Mouse (Mus musculus) natural killer cell, adult 2 months (primary cell): ENCODE results near the gene Bcl2.
A peak's percentile ranks its signal among the peaks of the same experiment; 100 is the strongest.

Experiments used
- DNase-seq, 2 experiments: peaks; one replicate each; pipeline ENCODE4 v3.0.0; 2022; ENCODE audit warnings: low spot score in 2 of 2

The Bcl2 gene

GRCm38 (mm10) chr1:106714530-106714981 is 482 bp upstream of the Bcl2 start:
- DNase-seq, result no peak

DNA sequence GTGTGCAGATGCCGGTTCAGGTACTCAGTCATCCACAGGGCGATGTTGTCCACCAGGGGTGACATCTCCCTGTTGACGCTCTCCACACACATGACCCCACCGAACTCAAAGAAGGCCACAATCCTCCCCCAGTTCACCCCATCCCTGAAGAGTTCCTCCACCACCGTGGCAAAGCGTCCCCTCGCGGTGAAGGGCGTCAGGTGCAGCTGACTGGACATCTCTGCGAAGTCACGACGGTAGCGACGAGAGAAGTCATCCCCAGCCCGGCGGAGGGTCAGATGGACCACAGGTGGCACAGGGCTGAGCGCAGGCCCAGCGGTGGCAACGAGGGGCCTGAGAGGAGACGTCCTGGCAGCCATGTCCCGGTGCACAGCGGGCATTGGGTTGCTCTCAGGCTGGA is 1.7 kb downstream of the Bcl2 start:
- peak; percentile 84 for DNase-seq

DNA sequence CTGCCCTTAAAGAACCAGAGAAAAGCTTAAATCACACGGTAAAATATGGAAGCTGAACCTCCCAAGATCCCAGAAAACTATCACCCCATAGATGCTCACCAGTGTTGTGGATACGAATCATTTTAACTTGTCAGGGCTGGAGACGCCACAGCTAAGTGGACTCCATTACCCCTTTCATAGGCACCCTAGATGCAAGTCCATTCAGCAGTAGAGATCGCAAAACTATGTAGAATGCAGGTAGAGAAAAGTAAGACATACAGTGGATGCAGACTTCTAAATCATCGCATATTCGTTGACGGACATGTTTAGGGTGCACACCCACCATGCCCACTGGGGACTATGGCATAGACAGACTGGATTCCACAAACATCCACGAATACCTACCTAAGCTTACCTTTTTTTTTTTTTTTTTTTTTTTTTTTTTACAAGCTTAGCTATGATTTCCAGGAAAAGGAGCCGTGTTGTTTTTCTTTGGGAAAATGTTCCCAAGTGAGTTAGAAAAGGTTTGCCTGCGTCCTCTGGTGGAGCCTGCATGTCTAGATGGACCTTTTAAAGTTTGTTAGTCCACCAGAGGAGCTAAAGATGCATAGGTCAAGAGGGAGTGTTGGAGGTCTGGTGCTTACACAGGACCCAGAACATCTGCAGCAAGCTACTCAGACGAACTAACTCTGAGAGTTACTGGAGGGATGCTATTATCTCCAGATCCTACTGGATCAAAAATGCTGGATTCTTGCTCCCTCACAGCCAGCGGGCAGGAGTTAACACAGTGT is 2.5 kb downstream of the Bcl2 start:
- no peak for DNase-seq

- DNase-seq, result no peak
Observed at GRCm38 (mm10) chr1:106710202-106710601, 3.9 kb downstream of the Bcl2 start.

GRCm38 (mm10) chr1:106707036-106707880 is 6.8 kb downstream of the Bcl2 start:
- DNase-seq, result no peak

DNA sequence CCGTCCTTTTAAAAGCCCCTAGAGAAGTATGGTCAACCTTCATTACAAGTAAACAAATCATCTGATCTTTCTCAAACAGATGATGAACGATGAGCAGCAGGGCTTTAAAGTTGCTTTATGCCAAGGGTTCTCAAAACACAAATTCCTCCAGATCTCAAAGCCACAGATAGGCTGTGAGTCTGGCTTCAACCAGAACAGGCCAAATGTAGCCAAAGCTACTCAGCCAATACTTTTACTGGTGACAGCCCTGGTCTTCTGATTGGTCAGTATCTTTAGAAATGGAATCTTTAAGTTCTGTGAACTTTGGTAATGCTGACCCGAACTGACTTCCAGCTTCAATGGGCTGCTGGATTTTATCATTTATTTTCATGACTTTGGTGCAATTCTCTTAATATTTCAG is 10.9 kb downstream of the Bcl2 start:
- DNase-seq, result no peak

DNA sequence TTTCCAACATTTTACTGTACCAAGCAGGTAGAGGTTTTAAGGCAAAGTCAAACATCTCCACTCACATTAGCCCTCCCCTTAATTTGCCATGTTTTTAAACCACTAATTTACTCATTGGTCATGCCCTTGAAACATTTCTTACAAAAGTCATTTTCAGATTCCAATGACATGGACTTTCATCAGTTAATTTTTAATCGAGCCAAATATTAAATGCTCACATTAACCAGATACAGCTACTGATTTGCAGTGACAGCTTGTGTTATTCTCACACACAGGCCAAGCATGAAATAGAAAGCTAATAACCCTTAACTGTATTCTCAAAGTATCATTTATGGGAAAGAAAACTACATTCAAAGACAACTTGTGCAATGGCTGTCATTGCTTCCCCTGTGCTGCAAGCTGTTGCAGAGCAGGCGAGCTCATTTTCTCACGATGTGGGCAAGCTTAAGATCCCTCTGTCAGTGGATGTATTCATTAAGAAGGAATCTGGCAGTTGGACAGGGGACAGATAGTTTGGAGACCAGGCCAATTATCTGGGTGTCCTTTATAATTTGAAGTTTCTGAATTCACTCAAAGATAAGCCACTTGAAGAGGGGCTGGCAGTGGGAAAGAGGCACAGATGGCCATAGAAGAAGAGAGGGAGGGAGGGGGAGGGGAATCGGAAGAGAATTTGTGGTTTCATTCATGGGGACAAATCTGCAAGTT is 11.5 kb downstream of the Bcl2 start:
- no peak for DNase-seq

GRCm38 (mm10) chr1:106700520-106701114 is 13.5 kb downstream of the Bcl2 start:
- DNase-seq, result no peak

GRCm38 (mm10) chr1:106696472-106696871 is 17.6 kb downstream of the Bcl2 start:
- DNase-seq, result no peak

GRCm38 (mm10) chr1:106695649-106696048 is 18.4 kb downstream of the Bcl2 start:
- DNase-seq, result peak in 1 of 2 experiments; percentile 39

DNA sequence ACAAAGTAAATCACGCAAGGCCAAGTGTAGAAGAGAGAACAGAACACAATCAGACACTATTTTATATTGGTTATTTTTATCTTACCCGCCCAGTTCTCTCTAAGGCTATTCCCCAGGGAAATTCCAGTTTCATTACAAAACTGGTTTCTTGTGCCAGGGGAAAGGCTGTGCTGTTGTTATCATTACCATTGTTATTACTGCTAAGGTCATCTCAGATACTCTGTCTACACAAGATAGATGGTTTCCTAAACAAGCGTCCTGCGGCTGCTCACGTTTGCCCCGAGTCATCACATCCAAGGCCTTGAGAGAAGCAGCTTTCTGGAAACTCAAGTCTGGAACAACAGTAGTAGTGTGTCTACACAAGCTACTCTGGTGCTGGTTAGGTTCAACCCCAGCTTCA is 19.8 kb downstream of the Bcl2 start:
- no peak for DNase-seq

- no peak for DNase-seq
Observed at GRCm38 (mm10) chr1:106692599-106692998, 21.5 kb downstream of the Bcl2 start.

DNA sequence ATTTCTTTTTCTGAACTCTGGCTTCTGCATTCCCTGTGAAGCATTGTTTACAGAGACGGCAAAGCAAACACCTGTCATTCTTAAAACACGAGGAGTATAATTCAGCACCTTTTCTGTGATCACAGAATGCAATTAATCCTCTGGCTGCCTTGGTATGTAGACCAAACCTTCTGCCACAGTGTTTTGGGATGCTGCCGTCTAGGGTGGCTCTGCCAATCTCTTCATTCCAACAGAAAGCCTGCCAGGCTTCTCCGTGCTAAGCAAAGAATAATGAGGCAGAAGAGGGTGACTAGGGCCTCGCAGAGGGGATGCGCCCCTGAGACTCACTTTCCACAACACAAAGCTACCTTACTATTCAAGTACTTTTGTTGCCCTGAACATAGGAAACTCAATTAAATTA is 23.2 kb downstream of the Bcl2 start:
- DNase-seq, result no peak

DNA sequence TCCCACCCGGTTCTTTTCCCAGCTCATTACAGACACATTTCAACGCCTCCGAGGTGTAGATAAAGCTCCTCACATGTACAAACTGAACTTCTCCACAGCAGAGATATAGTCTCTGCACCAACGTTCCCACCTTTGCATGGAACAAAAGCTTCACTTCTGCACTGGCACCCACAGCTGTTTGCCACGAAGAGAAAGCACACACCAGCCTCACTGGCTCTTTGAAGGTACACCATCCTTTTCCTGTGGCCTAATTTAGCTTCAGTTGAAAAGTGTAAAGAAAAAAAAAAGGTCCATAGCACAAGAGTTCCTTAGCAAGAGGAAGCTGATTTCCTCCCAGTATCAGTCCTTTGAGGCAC is 25.9 kb downstream of the Bcl2 start:
- DNase-seq, result no peak

DNA sequence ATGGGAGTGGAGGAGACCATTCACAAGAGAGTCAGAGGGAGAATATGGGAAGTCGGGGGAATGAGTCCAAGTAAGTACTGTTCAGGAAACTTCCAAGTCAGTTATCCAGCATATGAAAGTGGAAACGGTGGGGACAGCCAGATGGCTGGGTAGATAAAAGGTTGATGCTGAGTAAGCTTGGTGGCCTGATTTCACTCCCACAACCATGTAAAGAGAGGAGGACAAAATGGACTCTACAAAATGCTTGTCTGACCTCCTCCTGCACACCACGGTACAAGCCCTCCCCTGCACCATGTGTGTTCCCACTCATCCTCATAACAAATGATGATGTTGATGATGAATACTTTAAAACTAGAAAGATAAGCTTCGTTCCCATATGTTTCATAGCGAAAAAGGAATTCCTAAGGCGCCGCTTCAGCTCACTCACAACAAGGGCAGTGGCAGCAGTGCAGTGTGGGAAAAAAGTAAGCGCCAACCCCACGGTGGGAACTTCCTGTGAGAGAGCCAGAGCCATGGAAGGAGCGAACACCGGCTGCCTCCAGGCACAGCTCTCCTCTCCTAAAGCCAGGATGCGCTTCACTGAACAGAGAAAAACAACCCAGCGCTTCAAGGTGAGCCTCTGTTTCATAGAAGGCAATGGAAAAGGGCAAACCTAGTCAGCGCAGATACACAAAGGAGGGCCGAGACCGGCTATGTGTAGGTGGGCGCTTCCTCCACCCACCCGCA is 26.5 kb downstream of the Bcl2 start:
- DNase-seq, result no peak

DNA sequence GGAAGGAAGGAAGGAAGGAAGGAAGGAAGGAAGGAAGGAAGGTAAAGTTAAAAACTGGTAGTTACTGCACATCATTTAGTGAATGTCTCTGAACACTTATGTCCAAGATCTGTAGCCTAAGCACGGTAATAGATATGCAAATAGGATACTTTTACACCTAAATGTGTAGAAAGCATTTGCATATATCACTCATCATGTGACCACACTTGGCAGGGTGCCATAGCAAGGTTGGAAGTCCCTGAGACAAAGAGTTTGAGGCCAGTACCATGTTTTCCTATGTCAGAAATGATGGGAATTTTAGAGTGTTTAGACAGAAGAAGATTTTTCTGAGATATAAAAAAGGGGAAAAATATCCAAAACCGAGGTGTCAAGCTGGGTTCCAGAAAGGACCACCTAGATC is 28.4 kb downstream of the Bcl2 start:
- peak in 1 of 2 experiments; percentile 41 for DNase-seq

DNA sequence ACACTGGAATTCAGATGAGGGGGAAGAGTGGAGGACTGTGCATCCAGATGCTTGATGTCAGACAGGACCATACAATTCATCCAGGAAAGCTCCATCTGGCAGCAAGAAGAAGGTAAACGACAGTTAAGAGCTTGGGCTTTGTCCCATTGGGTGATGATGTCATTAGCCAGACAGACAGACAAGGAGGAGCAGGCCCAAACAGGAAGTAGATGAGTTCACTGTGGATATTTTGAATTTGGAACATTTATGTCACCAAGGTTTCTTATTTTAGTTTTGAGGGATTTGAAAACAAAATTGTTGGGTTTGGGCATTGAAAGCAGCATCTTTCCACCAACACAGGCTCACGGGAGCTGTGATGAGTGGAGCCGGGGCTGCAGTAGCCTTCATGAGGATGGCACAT is 29.5 kb downstream of the Bcl2 start:
- DNase-seq, result no peak

GRCm38 (mm10) chr1:106682829-106683228 is 31.2 kb downstream of the Bcl2 start:
- DNase-seq, result no peak

DNA sequence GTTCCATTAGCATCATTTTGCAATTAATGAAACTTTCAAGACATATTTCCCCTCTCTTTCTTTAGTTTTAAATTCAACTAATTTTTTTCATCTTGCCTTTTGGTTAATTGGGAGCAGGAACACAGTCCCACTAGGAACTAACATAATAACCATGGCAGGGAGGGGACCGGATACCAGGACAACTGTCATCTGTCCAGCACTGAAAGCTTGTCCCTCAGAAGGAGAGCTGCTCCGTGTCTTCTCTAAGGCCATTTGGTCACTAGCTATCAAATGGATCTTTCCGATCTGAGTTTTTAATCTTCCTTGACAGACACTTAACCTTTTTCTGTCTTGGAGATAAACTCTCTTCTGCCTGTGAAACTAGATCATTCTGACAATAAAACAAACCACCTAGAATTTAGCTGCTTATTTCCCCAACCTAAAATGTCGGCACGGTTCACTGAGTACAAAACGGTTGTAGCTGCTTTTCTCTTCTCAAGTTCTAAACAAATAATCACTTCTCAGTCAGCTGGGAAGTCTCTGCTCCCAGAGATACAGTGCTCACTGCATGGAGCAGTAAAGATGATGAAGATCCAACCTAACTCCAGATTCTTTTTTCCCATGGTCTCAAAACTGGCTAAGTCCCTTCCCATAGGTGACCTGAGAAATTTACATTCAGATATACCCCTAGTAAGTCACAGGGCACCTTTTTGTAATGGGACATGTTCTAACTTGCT is 34.1 kb downstream of the Bcl2 start:
- DNase-seq, result no peak

DNA sequence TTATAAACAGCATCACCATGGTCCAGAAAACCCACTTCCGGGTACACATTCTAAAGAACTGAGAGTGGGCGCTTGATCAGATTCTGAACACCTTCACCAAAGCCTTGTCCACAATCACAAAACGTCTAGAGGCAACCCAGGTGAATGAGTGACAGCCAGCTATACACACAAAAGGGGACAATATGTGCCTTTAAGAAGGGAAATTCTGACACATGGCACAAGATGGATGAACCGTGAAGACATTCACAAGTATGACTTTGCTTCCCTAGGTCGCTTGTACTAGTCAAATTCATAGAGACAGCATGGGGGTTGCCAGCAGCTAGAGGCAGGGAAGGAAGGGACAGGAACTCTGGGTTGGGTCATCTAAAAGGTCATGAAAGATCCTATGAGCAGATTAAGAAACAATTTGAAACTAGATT is 36.0 kb downstream of the Bcl2 start:
- DNase-seq, result no peak
